Mouse (Mus musculus): ENCODE measurements around the gene Nid1. TPM values are rescaled to one million over a fixed set of nuclear protein-coding genes. Genes with fewer than 3 reads are reported as not detected.

Gene Nid1
- polyA plus RNA-seq, 1 experiment from 2014 or later: 91.7 TPM

GRCm38 (mm10) chr13:13477046-13477445, 39.7 kb downstream of the Nid1 start:
- Histone ChIP-seq H3K4me3 (no peak overlapping the region), H3K4me2 (no peak overlapping the region), H3K27ac (ENCODE audit: poor library complexity, severe bottlenecking) (no peak overlapping the region), H3K36me3 (peaks cover 50% of the 10 kb centered on the region), H3K9me3 (replicated peaks) (no peaks in the 10 kb centered on the region), H3K4me1 (replicated peaks) (peaks cover 12% of the 10 kb centered on the region), H3K27me3 (replicated peaks) (no peaks in the 10 kb centered on the region), H3K9ac (no peak overlapping the region)
- no peak for ATAC-seq (ENCODE audit: insufficient number of reproducible peaks, low FRiP score)
- 80% methylated on average over 2 of the region's 2 CpGs for WGBS

GRCm38 (mm10) chr13:13479986-13480385, 42.6 kb downstream of the Nid1 start:
- Histone ChIP-seq H3K27me3 (replicated peaks) (no peaks in the 10 kb centered on the region), H3K9ac (no peak overlapping the region), H3K4me2 (no peak overlapping the region), H3K27ac (ENCODE audit: poor library complexity, severe bottlenecking) (no peak overlapping the region), H3K36me3 (peaks cover 52% of the 10 kb centered on the region), H3K4me3 (no peak overlapping the region), H3K4me1 (replicated peaks) (peaks cover 7% of the 10 kb centered on the region), H3K9me3 (replicated peaks) (no peaks in the 10 kb centered on the region)
- 2% methylated on average over 2 of the region's 2 CpGs for WGBS
- peak; percentile 33; the same call in 1 of the 2 replicates for ATAC-seq (ENCODE audit: insufficient number of reproducible peaks, low FRiP score)

- H3K27ac ChIP-seq (ENCODE audit: poor library complexity, severe bottlenecking): 0 out of 2 replicates have a peak overlapping the region, but pooled peaks have one; percentile 31
- H3K27me3 ChIP-seq (replicated peaks): no peaks in the 10 kb centered on the region
- 57% methylated on average over 5 of the region's 5 CpGs for WGBS
- no peak overlapping the region for H3K4me2 ChIP-seq
- H3K4me3 ChIP-seq: no peak overlapping the region
- H3K36me3 ChIP-seq: peaks cover 53% of the 10 kb centered on the region
- H3K9ac ChIP-seq: no peak overlapping the region
- no peak for ATAC-seq (ENCODE audit: insufficient number of reproducible peaks, low FRiP score)
- H3K9me3 ChIP-seq (replicated peaks): no peaks in the 10 kb centered on the region
- H3K4me1 ChIP-seq (replicated peaks): 0 out of 2 replicates have a peak, but pooled peaks cover 6% of the 10 kb centered on the region
These were observed 43.7 kb downstream of the Nid1 start for GRCm38 (mm10) chr13:13481033-13481432.

GRCm38 (mm10) chr13:13481875-13482674, 44.7 kb downstream of the Nid1 start:
- Histone ChIP-seq H3K9ac (no peak overlapping the region), H3K27ac (ENCODE audit: poor library complexity, severe bottlenecking) (no peak overlapping the region), H3K9me3 (replicated peaks) (no peaks in the 10 kb centered on the region), H3K36me3 (peaks cover 49% of the 10 kb centered on the region), H3K27me3 (replicated peaks) (no peaks in the 10 kb centered on the region), H3K4me2 (no peak overlapping the region), H3K4me3 (no peak overlapping the region), H3K4me1 (replicated peaks) (0 out of 2 replicates have a peak, but pooled peaks cover 6% of the 10 kb centered on the region)
- ATAC-seq (ENCODE audit: insufficient number of reproducible peaks, low FRiP score): no peak
- 82% methylated on average over 16 of the region's 16 CpGs for WGBS

GRCm38 (mm10) chr13:13484351-13484751, 47.0 kb downstream of the Nid1 start:
- no peak overlapping the region for H3K4me2 ChIP-seq
- WGBS: 58% methylated on average over 7 of the region's 7 CpGs
- H3K9ac ChIP-seq: no peak overlapping the region
- no peak for ATAC-seq (ENCODE audit: insufficient number of reproducible peaks, low FRiP score)
- H3K9me3 ChIP-seq (replicated peaks): no peaks in the 10 kb centered on the region
- no peak overlapping the region for H3K27ac ChIP-seq (ENCODE audit: poor library complexity, severe bottlenecking)
- no peak overlapping the region for H3K4me3 ChIP-seq
- 0 out of 2 replicates have a peak, but pooled peaks cover 6% of the 10 kb centered on the region for H3K4me1 ChIP-seq (replicated peaks)
- H3K27me3 ChIP-seq (replicated peaks): no peaks in the 10 kb centered on the region
- H3K36me3 ChIP-seq: peaks cover 46% of the 10 kb centered on the region

GRCm38 (mm10) chr13:13484883-13485282, 47.5 kb downstream of the Nid1 start:
- no peak for ATAC-seq (ENCODE audit: insufficient number of reproducible peaks, low FRiP score)
- 82% methylated on average over 2 of the region's 2 CpGs for WGBS

GRCm38 (mm10) chr13:13485682-13486081, 48.3 kb downstream of the Nid1 start:
- H3K27ac ChIP-seq (ENCODE audit: poor library complexity, severe bottlenecking): no peak overlapping the region
- peaks cover 48% of the 10 kb centered on the region for H3K36me3 ChIP-seq
- H3K4me1 ChIP-seq (replicated peaks): 0 out of 2 replicates have a peak, but pooled peaks cover 8% of the 10 kb centered on the region
- H3K4me3 ChIP-seq: no peak overlapping the region
- no peak overlapping the region for H3K9ac ChIP-seq
- no peaks in the 10 kb centered on the region for H3K27me3 ChIP-seq (replicated peaks)
- no peaks in the 10 kb centered on the region for H3K9me3 ChIP-seq (replicated peaks)
- no peak for ATAC-seq (ENCODE audit: insufficient number of reproducible peaks, low FRiP score)
- WGBS: 71% methylated on average over 4 of the region's 4 CpGs
- H3K4me2 ChIP-seq: no peak overlapping the region

More at GRCm38 (mm10) chr13:13484883-13485282, 47.5 kb downstream of the Nid1 start:
- Histone ChIP-seq H3K4me3 (no peak overlapping the region), H3K9me3 (replicated peaks) (no peaks in the 10 kb centered on the region), H3K4me1 (replicated peaks) (0 out of 2 replicates have a peak, but pooled peaks cover 7% of the 10 kb centered on the region), H3K27ac (ENCODE audit: poor library complexity, severe bottlenecking) (no peak overlapping the region), H3K4me2 (no peak overlapping the region), H3K9ac (no peak overlapping the region), H3K27me3 (replicated peaks) (no peaks in the 10 kb centered on the region), H3K36me3 (peaks cover 45% of the 10 kb centered on the region)

GRCm38 (mm10) chr13:13487851-13488250, 50.5 kb downstream of the Nid1 start:
- no peak overlapping the region for H3K27ac ChIP-seq (ENCODE audit: poor library complexity, severe bottlenecking)
- WGBS: 88% methylated on average over 1 of the region's 1 CpGs
- H3K27me3 ChIP-seq (replicated peaks): no peaks in the 10 kb centered on the region
- H3K9me3 ChIP-seq (replicated peaks): no peaks in the 10 kb centered on the region
- 0 out of 2 replicates have a peak, but pooled peaks cover 5% of the 10 kb centered on the region for H3K4me1 ChIP-seq (replicated peaks)
- H3K36me3 ChIP-seq: peaks cover 38% of the 10 kb centered on the region
- H3K4me2 ChIP-seq: no peak overlapping the region
- ATAC-seq (ENCODE audit: insufficient number of reproducible peaks, low FRiP score): no peak
- no peak overlapping the region for H3K9ac ChIP-seq
- H3K4me3 ChIP-seq: no peak overlapping the region

- H3K9me3 ChIP-seq (replicated peaks): no peaks in the 10 kb centered on the region
- no peak overlapping the region for H3K9ac ChIP-seq
- H3K4me3 ChIP-seq: no peak overlapping the region
- 63% methylated on average over 5 of the region's 5 CpGs for WGBS
- H3K4me1 ChIP-seq (replicated peaks): 0 out of 2 replicates have a peak, but pooled peaks cover 10% of the 10 kb centered on the region
- no peak overlapping the region for H3K4me2 ChIP-seq
- H3K27ac ChIP-seq (ENCODE audit: poor library complexity, severe bottlenecking): no peak overlapping the region
- no peaks in the 10 kb centered on the region for H3K27me3 ChIP-seq (replicated peaks)
- no peak for ATAC-seq (ENCODE audit: insufficient number of reproducible peaks, low FRiP score)
- peaks cover 39% of the 10 kb centered on the region for H3K36me3 ChIP-seq
These were observed 52.5 kb downstream of the Nid1 start for GRCm38 (mm10) chr13:13489861-13490260.

- no peak for ATAC-seq (ENCODE audit: insufficient number of reproducible peaks, low FRiP score)
- Histone ChIP-seq H3K27me3 (replicated peaks) (no peaks in the 10 kb centered on the region), H3K9ac (no peak overlapping the region), H3K4me2 (no peak overlapping the region), H3K27ac (ENCODE audit: poor library complexity, severe bottlenecking) (0 out of 2 replicates have a peak overlapping the region, but pooled peaks have one; percentile 26), H3K36me3 (peaks cover 34% of the 10 kb centered on the region), H3K4me1 (replicated peaks) (0 out of 2 replicates have a peak, but pooled peaks cover 10% of the 10 kb centered on the region), H3K4me3 (no peak overlapping the region), H3K9me3 (replicated peaks) (no peaks in the 10 kb centered on the region)
- WGBS: 44% methylated on average over 2 of the region's 2 CpGs
These were observed 54.8 kb downstream of the Nid1 start for GRCm38 (mm10) chr13:13492151-13492550.

GRCm38 (mm10) chr13:13493517-13493916, 56.2 kb downstream of the Nid1 start:
- Histone ChIP-seq H3K9me3 (replicated peaks) (no peaks in the 10 kb centered on the region), H3K27ac (ENCODE audit: poor library complexity, severe bottlenecking) (no peak overlapping the region), H3K4me1 (replicated peaks) (0 out of 2 replicates have a peak, but pooled peaks cover 10% of the 10 kb centered on the region), H3K27me3 (replicated peaks) (no peaks in the 10 kb centered on the region), H3K9ac (no peak overlapping the region), H3K36me3 (peaks cover 39% of the 10 kb centered on the region), H3K4me2 (no peak overlapping the region), H3K4me3 (no peak overlapping the region)
- WGBS: 27% methylated on average over 3 of the region's 3 CpGs
- ATAC-seq (ENCODE audit: insufficient number of reproducible peaks, low FRiP score): 0 out of 2 replicates have a peak, but pooled peaks have one; percentile 48

Data from heart, embryonic 12.5 days (tissue).